Mouse (Mus musculus): ENCODE data around the gene Nrbp1.

Nrbp1 gene

GRCm38 (mm10) chr5:31273018-31273417, 32.4 kb downstream of the Nrbp1 start:
- no peak for DNase-seq

GRCm38 (mm10) chr5:31279245-31279988, 38.8 kb downstream of the Nrbp1 start:
- no peak for DNase-seq

DNA sequence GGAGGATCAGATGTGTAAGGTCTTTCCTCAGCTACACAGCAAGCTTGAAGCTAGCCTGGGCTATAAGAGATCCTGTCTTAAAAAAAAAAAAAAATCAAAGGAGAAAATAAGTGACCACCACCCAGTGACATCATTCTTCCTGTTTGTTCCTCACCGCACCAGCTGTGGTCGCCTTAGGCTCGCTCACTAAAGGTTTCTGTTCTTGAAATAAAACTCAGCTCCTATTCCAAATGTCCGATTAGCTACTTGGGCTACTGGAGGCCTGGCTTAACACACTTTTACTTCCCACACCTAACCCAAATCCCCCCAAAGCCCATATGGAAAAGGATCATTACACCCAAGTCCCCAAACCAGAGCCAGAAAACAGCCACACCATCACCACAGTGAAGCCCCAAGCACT, 47.6 kb downstream of the Nrbp1 start:
- DNase-seq = no peak

DNA sequence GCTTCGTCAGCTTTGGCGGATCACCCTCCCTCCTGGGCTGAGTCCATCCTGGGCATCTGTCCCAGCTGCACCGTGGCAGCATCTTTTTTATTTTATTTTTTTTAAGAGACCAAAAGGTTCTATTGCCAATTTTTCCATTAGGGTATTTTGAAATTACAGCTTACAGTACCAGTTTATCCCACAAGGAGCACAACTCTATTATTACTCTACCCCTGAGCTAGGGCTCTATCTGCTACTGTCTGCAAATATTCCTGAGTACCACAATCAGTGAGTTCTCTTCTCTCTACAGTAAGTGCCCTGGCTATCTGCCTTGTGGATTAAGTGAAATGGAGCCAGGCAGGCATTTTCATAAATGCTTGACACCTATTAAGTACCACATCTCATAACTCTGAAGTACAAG, 48.0 kb downstream of the Nrbp1 start:
- no peak for DNase-seq

DNA sequence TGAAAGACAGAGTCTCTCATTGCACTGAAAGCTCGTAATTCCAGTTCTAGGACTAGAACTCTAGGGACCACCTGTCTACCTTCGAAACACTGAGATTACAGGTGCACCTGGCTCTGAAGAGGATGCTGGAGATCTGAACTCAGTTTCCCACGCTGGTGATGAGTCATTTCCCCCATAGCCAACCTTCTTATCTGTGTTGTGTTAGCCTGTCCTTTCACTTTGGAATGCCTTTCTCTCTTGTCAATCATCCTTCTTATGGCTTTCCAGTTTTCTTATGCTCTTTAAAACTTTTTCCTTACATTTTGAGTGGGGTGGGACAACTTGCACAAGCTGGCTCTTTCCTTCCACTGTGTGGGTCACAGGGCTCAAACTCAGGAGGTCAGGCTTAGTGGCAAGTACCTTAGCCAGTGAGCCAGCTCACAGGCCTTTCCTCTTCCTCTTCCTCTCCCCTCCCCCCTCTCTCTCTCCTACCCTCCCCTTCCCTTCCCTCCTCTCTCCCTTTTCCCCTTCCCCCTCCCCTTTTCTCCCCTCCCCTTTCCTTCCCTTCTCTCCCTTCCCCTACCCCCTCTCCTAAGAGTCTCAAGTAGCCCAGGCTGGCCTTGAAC, 49.1 kb downstream of the Nrbp1 start:
- no peak for DNase-seq

DNA sequence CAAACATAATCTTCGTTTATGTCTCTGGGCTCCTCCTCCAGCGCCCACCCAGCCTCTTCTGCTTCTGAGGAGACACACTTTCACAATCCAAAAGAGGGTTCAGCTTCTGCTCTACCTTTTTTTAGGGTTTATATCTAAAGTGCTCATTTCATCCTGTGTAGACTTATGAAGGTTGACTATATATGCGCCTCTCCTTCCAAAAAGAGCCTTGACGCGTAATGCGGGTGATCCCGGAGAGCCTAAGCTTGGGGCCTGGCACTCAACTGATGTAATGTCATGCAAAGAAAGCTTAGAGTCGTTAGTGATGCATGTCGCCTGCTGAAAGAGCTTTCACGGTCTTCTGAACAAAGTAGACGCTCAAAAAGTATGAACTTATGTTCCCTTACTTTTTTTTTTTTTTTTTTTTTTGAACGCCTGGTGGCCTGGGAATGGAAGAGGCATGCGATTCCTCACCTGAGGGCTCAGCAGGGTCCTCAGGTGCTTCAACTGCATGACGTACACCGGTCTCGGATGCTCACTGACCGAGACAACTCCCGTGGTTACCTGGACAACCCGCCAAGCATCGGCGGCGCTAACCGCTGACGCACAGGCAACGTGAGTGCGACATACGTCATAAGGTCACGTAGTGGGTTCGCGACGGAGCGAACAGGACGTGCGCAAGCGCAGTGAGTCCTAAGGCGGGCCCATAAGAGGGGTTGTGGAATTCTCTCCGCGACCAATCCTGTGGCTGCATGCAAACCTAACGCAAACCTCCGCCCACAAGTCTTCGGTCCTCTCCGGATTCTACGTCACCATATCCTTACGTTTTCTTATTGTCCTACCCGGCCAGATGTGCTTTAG, 50.1 kb downstream of the Nrbp1 start, which contains the start of gene Ift172:
Gene Ift172, minus strand, starts transcription at position 596 of the 840 bp plus-strand sequence.
- peak; percentile 96 for DNase-seq

- DNase-seq = no peak
These were observed 50.7 kb downstream of the Nrbp1 start for GRCm38 (mm10) chr5:31291361-31291688.

- DNase-seq = no peak
These were observed 54.4 kb downstream of the Nrbp1 start for GRCm38 (mm10) chr5:31294964-31295605.

- peak; percentile 18 for DNase-seq
These were observed 55.0 kb downstream of the Nrbp1 start, which contains the start of gene Fndc4 for GRCm38 (mm10) chr5:31295606-31296141. TSS of gene Fndc4 (minus strand) at chr5:31296080.

DNA sequence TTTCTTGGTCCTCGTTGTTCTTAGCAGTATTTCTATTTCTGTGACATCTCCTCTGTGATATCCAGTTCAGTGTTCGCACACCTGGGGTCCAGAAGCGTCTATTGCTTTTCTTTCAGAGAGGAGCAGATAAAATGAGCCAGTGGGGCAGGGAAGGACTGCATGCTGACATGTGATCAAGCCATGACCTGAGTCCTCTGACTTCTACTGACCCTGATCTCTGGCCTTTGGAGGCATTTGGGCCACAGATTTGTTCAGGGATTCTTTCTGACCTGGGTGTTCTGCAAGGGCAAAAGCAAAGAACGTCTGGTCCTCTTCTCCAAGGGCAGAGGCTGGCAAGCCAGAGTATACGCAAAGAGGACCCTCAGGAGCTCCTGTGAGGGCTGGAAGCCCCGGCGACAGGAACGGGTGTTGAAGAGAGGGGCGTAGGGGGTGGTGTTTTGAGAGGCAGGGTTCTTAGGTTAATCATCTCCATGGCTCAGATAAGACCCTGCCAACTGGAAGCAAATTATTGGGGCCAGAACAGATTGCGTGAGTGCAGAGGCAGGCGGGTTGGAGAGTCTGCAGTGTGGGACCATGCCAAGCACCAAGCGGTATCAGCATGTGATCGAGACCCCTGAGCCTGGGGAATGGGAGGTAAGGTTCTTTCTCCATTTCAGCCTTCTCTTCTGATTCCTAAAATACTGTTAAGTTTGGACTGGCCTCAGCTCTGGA, 56.5 kb downstream of the Nrbp1 start, which contains the start of gene Gckr:
Gene Gckr, plus strand, starts transcription at position 397 of the 711 bp plus-strand sequence.
- DNase-seq = no peak

DNA sequence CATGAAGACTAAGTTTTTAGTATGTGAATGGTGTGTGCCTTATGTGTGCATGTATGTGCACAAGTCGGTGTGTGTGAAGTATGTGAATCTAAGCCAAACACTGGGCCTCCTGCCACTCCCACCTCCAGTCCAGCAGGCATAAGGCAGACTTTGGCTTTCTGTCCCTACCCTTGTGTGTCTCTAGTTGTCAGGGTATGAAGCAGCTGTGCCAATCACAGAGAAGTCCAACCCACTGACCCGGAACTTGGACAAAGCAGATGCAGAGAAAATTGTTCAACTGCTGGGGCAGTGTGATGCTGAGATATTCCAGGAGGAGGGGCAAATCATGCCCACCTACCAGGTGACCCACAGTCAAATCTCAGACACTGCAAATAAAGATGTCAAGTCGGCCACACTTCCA, 57.3 kb downstream of the Nrbp1 start:
- no peak for DNase-seq

- DNase-seq = no peak
These were observed 57.8 kb downstream of the Nrbp1 start for GRCm38 (mm10) chr5:31298486-31298885.
